Mouse (Mus musculus) urinary bladder, postnatal 25 days (tissue): ENCODE measurements around the gene Bach2.
A peak's percentile ranks its signal among the peaks of the same experiment; 100 is the strongest.

Experiments used
- DNase-seq: peaks from one replicate; pipeline ENCODE4 v3.0.0; 2022; ENCODE audit warnings: low spot score

Bach2 gene

GRCm38 (mm10) chr4:32238366-32238854 lies at the start of gene Bach2:
Bach2 (plus strand) TSS chr4:32238804.
- DNase-seq = peak; percentile 82

- DNase-seq = no peak
These were observed 49.1 kb upstream of the Bach2 start for GRCm38 (mm10) chr4:32189416-32190036.

GRCm38 (mm10) chr4:32190506-32190905 lies 48.1 kb upstream of the Bach2 start:
- no peak for DNase-seq

GRCm38 (mm10) chr4:32195945-32196921 lies 42.4 kb upstream of the Bach2 start:
- DNase-seq = no peak

- DNase-seq = no peak
These were observed 40.6 kb upstream of the Bach2 start for GRCm38 (mm10) chr4:32198031-32198430.

- no peak for DNase-seq
These were observed 40.0 kb upstream of the Bach2 start for GRCm38 (mm10) chr4:32198589-32198988.

- DNase-seq = no peak
These were observed 39.4 kb upstream of the Bach2 start for GRCm38 (mm10) chr4:32199156-32199555.

GRCm38 (mm10) chr4:32201114-32201513 lies 37.5 kb upstream of the Bach2 start:
- DNase-seq = no peak

GRCm38 (mm10) chr4:32202362-32202761 lies 36.2 kb upstream of the Bach2 start:
- DNase-seq = no peak

- no peak for DNase-seq
These were observed 33.8 kb upstream of the Bach2 start for GRCm38 (mm10) chr4:32204819-32205218.

GRCm38 (mm10) chr4:32205825-32206224 lies 32.8 kb upstream of the Bach2 start:
- no peak for DNase-seq

GRCm38 (mm10) chr4:32209995-32210394 lies 28.6 kb upstream of the Bach2 start:
- no peak for DNase-seq

- no peak for DNase-seq
These were observed 28.0 kb upstream of the Bach2 start for GRCm38 (mm10) chr4:32210424-32211184.

- no peak for DNase-seq
These were observed 26.0 kb upstream of the Bach2 start for GRCm38 (mm10) chr4:32212593-32212992.

GRCm38 (mm10) chr4:32216466-32216865 lies 22.1 kb upstream of the Bach2 start:
- no peak for DNase-seq

- DNase-seq = no peak
These were observed 21.6 kb upstream of the Bach2 start for GRCm38 (mm10) chr4:32217016-32217415.

- DNase-seq = no peak
These were observed 21.0 kb upstream of the Bach2 start for GRCm38 (mm10) chr4:32217593-32217992.

GRCm38 (mm10) chr4:32218371-32218770 lies 20.2 kb upstream of the Bach2 start:
- no peak for DNase-seq

GRCm38 (mm10) chr4:32219428-32220128 lies 19.0 kb upstream of the Bach2 start:
- peak; percentile 14 for DNase-seq

- DNase-seq = no peak
These were observed 18.5 kb upstream of the Bach2 start for GRCm38 (mm10) chr4:32220129-32220491.

GRCm38 (mm10) chr4:32220961-32221360 lies 17.6 kb upstream of the Bach2 start:
- DNase-seq = no peak

- DNase-seq = no peak
These were observed 15.0 kb upstream of the Bach2 start for GRCm38 (mm10) chr4:32223563-32223962.
